Mouse (Mus musculus) gastrocnemius, adult 18-20 months (tissue): Measurements from ENCODE around the gene Lrrc4. TPM values are rescaled to one million over a fixed set of nuclear protein-coding genes. Genes with fewer than 3 reads are reported as not detected.
A peak's percentile ranks its signal among the peaks of the same experiment; 100 is the strongest.

Experiments
- DNase-seq: peaks from one replicate; pipeline ENCODE4 v3.0.0; 2021; ENCODE audit warnings: low spot score
- total RNA-seq, 2 experiments: library from RNA; stranded (reverse); gene quantifications; 2 replicates each; pipeline ENCODE4 v1.2.3; 2021

Lrrc4 gene
- total RNA-seq, 2 experiments from 2014 or later = 0.39 to 0.40 TPM

- DNase-seq = no peak
These were observed 97.5 kb downstream of the Lrrc4 start for GRCm38 (mm10) chr6:28733884-28734647.

GRCm38 (mm10) chr6:28731246-28731645 is 100.3 kb downstream of the Lrrc4 start:
- no peak for DNase-seq

- no peak for DNase-seq
These were observed 101.9 kb downstream of the Lrrc4 start for GRCm38 (mm10) chr6:28729649-28730048.

- no peak for DNase-seq
These were observed 102.3 kb downstream of the Lrrc4 start for GRCm38 (mm10) chr6:28729236-28729635.

GRCm38 (mm10) chr6:28724776-28725175 is 106.8 kb downstream of the Lrrc4 start:
- DNase-seq = no peak

GRCm38 (mm10) chr6:28723059-28723458 is 108.5 kb downstream of the Lrrc4 start:
- no peak for DNase-seq

- DNase-seq = no peak
These were observed 111.0 kb downstream of the Lrrc4 start for GRCm38 (mm10) chr6:28720391-28721171.

- DNase-seq = peak; percentile 10
These were observed 113.7 kb downstream of the Lrrc4 start for GRCm38 (mm10) chr6:28717845-28718237.

- DNase-seq = no peak
These were observed 114.2 kb downstream of the Lrrc4 start for GRCm38 (mm10) chr6:28717203-28717844.

GRCm38 (mm10) chr6:28710035-28710434 is 121.5 kb downstream of the Lrrc4 start:
- no peak for DNase-seq

- DNase-seq = no peak
These were observed 124.5 kb downstream of the Lrrc4 start for GRCm38 (mm10) chr6:28706976-28707592.

GRCm38 (mm10) chr6:28706108-28706975 is 125.2 kb downstream of the Lrrc4 start:
- no peak for DNase-seq

GRCm38 (mm10) chr6:28705384-28706107 is 126.0 kb downstream of the Lrrc4 start:
- peak; percentile 25 for DNase-seq

GRCm38 (mm10) chr6:28704612-28705011 is 126.9 kb downstream of the Lrrc4 start:
- no peak for DNase-seq

- DNase-seq = no peak
These were observed 134.3 kb downstream of the Lrrc4 start for GRCm38 (mm10) chr6:28697214-28697613.

GRCm38 (mm10) chr6:28692659-28693058 is 138.9 kb downstream of the Lrrc4 start:
- DNase-seq = no peak

GRCm38 (mm10) chr6:28687776-28688175 is 143.8 kb downstream of the Lrrc4 start:
- DNase-seq = no peak

GRCm38 (mm10) chr6:28685745-28686144 is 145.8 kb downstream of the Lrrc4 start:
- no peak for DNase-seq

GRCm38 (mm10) chr6:28685052-28685451 is 146.5 kb downstream of the Lrrc4 start:
- DNase-seq = no peak
